Mouse (Mus musculus) liver, embryonic 16.5 days (tissue): Measurements from ENCODE around the gene Mei1. TPM values are rescaled to one million over a fixed set of nuclear protein-coding genes. Genes with fewer than 3 reads are reported as not detected.

ENCODE experiments used
- ATAC-seq: fragments of 200-750 bp; cut with Nextera tagmentation; 2 replicates; pipeline ENCODE4 v1.8.0; 2017; ENCODE audit warnings: low read depth, mild to moderate bottlenecking, moderate number of reproducible peaks, moderate library complexity
- H3K27ac ChIP-seq: fragments of 300-500 bp; sonication (generic); 2 replicates; pipeline ENCODE4 v1.5.1; 2014; ENCODE audit warnings: mild to moderate bottlenecking, low read length
- H3K27me3 ChIP-seq: fragments of 300-500 bp; sonication (generic); 2 replicates; pipeline ENCODE4 v1.6.1; 2014; ENCODE audit warnings: low read depth, low read length, mixed read lengths; ENCODE audit not compliant: control insufficient read depth, insufficient read depth
- H3K36me3 ChIP-seq: fragments of 300-500 bp; sonication (generic); 2 replicates; pipeline ENCODE4 v1.6.1; 2014; ENCODE audit warnings: mild to moderate bottlenecking; ENCODE audit not compliant: control insufficient read depth, insufficient read depth
- H3K4me1 ChIP-seq: fragments of 300-500 bp; sonication (generic); 2 replicates; pipeline ENCODE4 v1.6.1; 2014; ENCODE audit warnings: low read depth, low read length, mixed read lengths; ENCODE audit not compliant: control insufficient read depth
- H3K4me2 ChIP-seq: fragments of 300-500 bp; sonication (generic); 2 replicates; pipeline ENCODE4 v1.6.1; 2014; ENCODE audit warnings: low read depth, low read length, mixed read lengths
- H3K4me3 ChIP-seq: fragments of 300-500 bp; sonication (generic); 2 replicates; pipeline ENCODE4 v1.5.1; 2014; ENCODE audit warnings: low read depth, mild to moderate bottlenecking, low read length
- H3K9ac ChIP-seq: fragments of 300-500 bp; sonication (generic); 2 replicates; pipeline ENCODE4 v1.6.1; 2014; ENCODE audit warnings: low read depth, low read length
- H3K9me3 ChIP-seq: fragments of 300-500 bp; sonication (generic); replicated peaks from 2 replicates; pipeline ENCODE4 v1.6.1; 2016; ENCODE audit warnings: low read length; ENCODE audit not compliant: control insufficient read depth
- WGBS: fragments of 180-500 bp; shearing (Covaris S2); extraction: QIAGEN DNeasy Blood & Tissue Kit; methylation state at CpG from one replicate; pipeline ENCODE4 v1.1.7; 2014; ENCODE audit not compliant: insufficient replicate concordance; 5-methylcytosine and 5-hydroxymethylcytosine counted together
- polyA plus RNA-seq: library from polyadenylated mRNA; unstranded; fragments of >200 nt; fragmentation: Nextera tagmentation; extraction: Ambion mirVana; gene quantifications from 2 replicates; pipeline ENCODE4 v1.2.1, GENCODE M21; 2015

Mei1 gene
- polyA plus RNA-seq, 1 experiment from 2014 or later, result not detected

GRCm38 (mm10) chr15:82145408-82145807 lies 75.6 kb downstream of the Mei1 start:
- Histone ChIP-seq H3K27ac (peak overlapping the region; percentile 90), H3K36me3 (no peaks in the 10 kb centered on the region), H3K9me3 (no peaks in the 10 kb centered on the region), H3K4me1 (peaks cover 34% of the 10 kb centered on the region), H3K9ac (no peak overlapping the region), H3K4me3 (no peak overlapping the region), H3K27me3 (no peaks in the 10 kb centered on the region), H3K4me2 (no peak overlapping the region)
- ATAC-seq, result no peak
- WGBS, result 21% methylated on average over 2 of the region's 2 CpGs

DNA sequence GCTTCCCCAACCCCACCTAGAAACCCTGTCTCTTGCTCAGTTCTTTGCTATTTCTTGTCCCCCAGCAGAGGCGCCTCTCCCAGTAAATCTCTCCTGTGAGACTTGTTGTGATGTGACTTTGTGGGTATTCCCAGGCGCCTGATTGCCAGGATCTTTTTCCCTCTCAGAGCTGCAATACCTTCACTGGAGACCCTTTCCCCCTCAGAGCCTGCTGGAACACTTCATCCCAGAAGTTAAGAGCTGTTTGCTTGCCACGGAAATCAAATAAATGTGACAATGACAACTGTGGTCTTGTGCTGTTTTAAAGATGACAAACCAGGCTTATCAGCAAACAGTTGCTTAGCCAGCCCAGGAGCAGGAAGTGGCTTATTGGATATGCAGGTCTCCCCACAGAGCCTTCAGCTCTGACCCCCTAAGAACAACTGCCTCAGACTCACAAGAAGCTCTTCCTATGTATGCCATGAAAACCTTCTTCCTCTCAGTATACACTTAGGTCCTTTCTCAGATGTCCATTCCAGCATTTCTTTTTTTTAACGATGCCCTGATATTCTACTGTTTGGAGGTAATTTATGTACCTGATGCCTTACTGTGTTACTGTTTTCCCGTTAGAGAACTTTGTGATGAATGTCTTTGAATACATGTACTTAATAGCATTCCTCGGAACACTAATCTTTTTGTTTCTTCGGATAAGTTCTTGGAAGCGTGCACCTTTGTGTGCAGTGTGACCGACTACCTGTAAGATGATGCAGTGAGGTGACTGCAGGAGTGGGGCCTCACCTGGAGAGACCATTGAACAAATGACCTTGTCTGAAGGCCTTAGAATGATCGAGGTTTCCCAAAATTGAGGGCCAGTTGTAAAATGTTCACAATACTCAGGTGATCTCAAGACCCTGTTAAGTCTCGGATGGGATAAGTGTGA lies 76.3 kb downstream of the Mei1 start:
- Histone ChIP-seq H3K4me2 (peak overlapping the region; percentile 78), H3K27me3 (no peaks in the 10 kb centered on the region), H3K9me3 (no peaks in the 10 kb centered on the region), H3K9ac (peak overlapping the region; percentile 68), H3K4me3 (peak overlapping the region; percentile 86), H3K36me3 (no peaks in the 10 kb centered on the region), H3K27ac (peak overlapping the region; percentile 90), H3K4me1 (peaks cover 36% of the 10 kb centered on the region)
- WGBS, result 12% methylated on average over 11 of the region's 11 CpGs
- no peak for ATAC-seq

- H3K27ac ChIP-seq, result peak within 1 kb of the TSS; percentile 90
- peak within 1 kb of the TSS; percentile 92 for H3K9ac ChIP-seq
- H3K4me1 ChIP-seq, result peaks cover 37% of the 10 kb centered on the region
- H3K4me3 ChIP-seq, result peak within 1 kb of the TSS; percentile 86
- peak within 1 kb of the TSS; percentile 93 for H3K4me2 ChIP-seq
- H3K36me3 ChIP-seq, result no peaks in the 10 kb centered on the region
- ATAC-seq, result peak; percentile 94
- under 1% methylated on average over 73 of the region's 79 CpGs for WGBS
- no peaks in the 10 kb centered on the region for H3K9me3 ChIP-seq
- no peaks in the 10 kb centered on the region for H3K27me3 ChIP-seq
Measured at GRCm38 (mm10) chr15:82146770-82147610, 77.2 kb downstream of the Mei1 start, which contains the start of gene Srebf2. Gene Srebf2, plus strand, starts transcription at chr15:82147181.

DNA sequence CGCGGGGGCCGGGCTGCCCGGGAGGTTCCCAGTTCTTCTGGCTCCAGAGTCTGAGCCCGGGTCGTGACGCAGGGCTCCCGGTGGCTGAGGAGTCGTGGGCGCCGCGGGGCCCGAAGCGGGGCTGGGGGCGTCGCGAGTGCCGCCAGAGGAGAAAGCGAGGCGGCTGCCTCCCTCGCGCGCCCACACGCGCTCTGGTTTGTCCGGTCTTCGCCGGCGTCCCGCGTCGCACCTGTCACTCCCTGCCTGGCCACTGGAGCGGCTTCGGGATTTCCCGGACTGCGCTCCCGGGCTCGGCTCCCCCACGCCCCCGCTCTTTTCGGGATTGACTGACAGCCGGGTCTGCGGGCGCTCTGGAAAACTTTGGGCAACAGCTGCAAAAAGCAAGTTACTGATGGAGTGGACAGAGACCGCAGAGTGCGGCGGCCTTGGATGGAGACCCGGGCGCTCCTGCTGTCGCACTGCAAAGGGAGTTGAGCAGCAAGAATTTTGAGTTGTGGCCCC lies 77.9 kb downstream of the Mei1 start:
- whole genome bisulfite sequencing, result 0% methylated on average over 36 of the region's 50 CpGs
- Histone ChIP-seq H3K4me3 (peak overlapping the region; percentile 86), H3K9me3 (no peaks in the 10 kb centered on the region), H3K27me3 (no peaks in the 10 kb centered on the region), H3K36me3 (no peaks in the 10 kb centered on the region), H3K4me1 (peaks cover 40% of the 10 kb centered on the region), H3K4me2 (peak overlapping the region; percentile 93), H3K9ac (peak overlapping the region; percentile 92), H3K27ac (peak overlapping the region; percentile 85)
- ATAC-seq, result no peak

GRCm38 (mm10) chr15:82148510-82148911 lies 78.7 kb downstream of the Mei1 start:
- Histone ChIP-seq H3K27me3 (no peaks in the 10 kb centered on the region), H3K9ac (peak overlapping the region; percentile 92), H3K9me3 (no peaks in the 10 kb centered on the region), H3K4me3 (peak overlapping the region; percentile 86), H3K4me1 (peaks cover 42% of the 10 kb centered on the region), H3K36me3 (no peaks in the 10 kb centered on the region), H3K4me2 (peak overlapping the region; percentile 93), H3K27ac (peak overlapping the region; percentile 85)
- ATAC-seq, result no peak
- 23% methylated on average over 9 of the region's 9 CpGs for WGBS

GRCm38 (mm10) chr15:82150042-82150441 lies 80.2 kb downstream of the Mei1 start:
- Histone ChIP-seq H3K27ac (no peak overlapping the region), H3K36me3 (no peaks in the 10 kb centered on the region), H3K4me3 (no peak overlapping the region), H3K4me2 (no peak overlapping the region), H3K4me1 (peaks cover 39% of the 10 kb centered on the region), H3K27me3 (no peaks in the 10 kb centered on the region), H3K9me3 (no peaks in the 10 kb centered on the region), H3K9ac (no peak overlapping the region)
- no peak for ATAC-seq

- ATAC-seq, result no peak
- H3K4me3 ChIP-seq, result no peak overlapping the region
- no peaks in the 10 kb centered on the region for H3K27me3 ChIP-seq
- no peaks in the 10 kb centered on the region for H3K36me3 ChIP-seq
- WGBS, result 68% methylated on average over 4 of the region's 4 CpGs
- no peak overlapping the region for H3K9ac ChIP-seq
- H3K27ac ChIP-seq, result no peak overlapping the region
- peaks cover 29% of the 10 kb centered on the region for H3K4me1 ChIP-seq
- H3K4me2 ChIP-seq, result no peak overlapping the region
- H3K9me3 ChIP-seq, result no peaks in the 10 kb centered on the region
Measured at GRCm38 (mm10) chr15:82151176-82151575, 81.4 kb downstream of the Mei1 start.

GRCm38 (mm10) chr15:82152022-82152421 lies 82.2 kb downstream of the Mei1 start:
- Histone ChIP-seq H3K4me2 (no peak overlapping the region), H3K4me1 (peaks cover 24% of the 10 kb centered on the region), H3K27me3 (no peaks in the 10 kb centered on the region), H3K27ac (no peak overlapping the region), H3K9ac (no peak overlapping the region), H3K4me3 (no peak overlapping the region), H3K36me3 (no peaks in the 10 kb centered on the region), H3K9me3 (no peaks in the 10 kb centered on the region)
- no peak for ATAC-seq
- 58% methylated on average over 12 of the region's 12 CpGs for WGBS
